Mouse (Mus musculus) liver, adult 2 months (tissue): ENCODE results near the gene Irak2. TPM values are rescaled to one million over a fixed set of nuclear protein-coding genes. Genes with fewer than 3 reads are reported as not detected.
A peak's percentile ranks its signal among the peaks of the same experiment; 100 is the strongest.

ENCODE experiments used
- DNase-seq: peaks from one replicate; pipeline ENCODE4 v3.0.0-alpha.2; 2011; ENCODE audit warnings: low read depth, low spot score; ENCODE audit errors: extremely low read depth
- H3K27ac ChIP-seq: fragments of 200-500 bp; replicated peaks from 2 replicates; pipeline ENCODE4 v1.5.1; 2012; ENCODE audit warnings: low read depth, mild to moderate bottlenecking, control low read depth, inconsistent platforms, low read length; ENCODE audit not compliant: insufficient read depth
- H3K27me3 ChIP-seq: fragments of 200-500 bp; 2 replicates; pipeline ENCODE4 v1.6.1; 2012; ENCODE audit warnings: mild to moderate bottlenecking, moderate library complexity, low read length, inconsistent platforms; ENCODE audit not compliant: control insufficient read depth, insufficient read depth
- H3K36me3 ChIP-seq: fragments of 200-500 bp; 2 replicates; pipeline ENCODE4 v1.6.1; 2012; ENCODE audit warnings: low read length, inconsistent platforms; ENCODE audit not compliant: control insufficient read depth, insufficient read depth
- H3K4me1 ChIP-seq: fragments of 200-500 bp; 2 replicates; pipeline ENCODE4 v1.6.1; 2011; ENCODE audit warnings: low read length; ENCODE audit not compliant: control insufficient read depth, insufficient read depth
- H3K4me3 ChIP-seq: fragments of 200-500 bp; 2 replicates; pipeline ENCODE4 v1.5.1; 2011; ENCODE audit warnings: low read depth, mild to moderate bottlenecking, control low read depth, low read length, moderate library complexity; ENCODE audit not compliant: insufficient read depth
- H3K79me2 ChIP-seq: fragments of 200-500 bp; 2 replicates; pipeline ENCODE4 v1.6.1; 2012; ENCODE audit warnings: inconsistent platforms, mild to moderate bottlenecking, low read length, moderate library complexity; ENCODE audit not compliant: control insufficient read depth, insufficient read depth
- H3K9ac ChIP-seq: fragments of 200-500 bp; 2 replicates; pipeline ENCODE4 v1.6.1; 2012; ENCODE audit warnings: low read depth, mild to moderate bottlenecking, control low read depth, inconsistent platforms, low read length
- CTCF ChIP-seq: fragments of 200-500 bp; IDR thresholded peaks from 2 replicates; pipeline ENCODE4 v1.5.1; 2011; ENCODE audit warnings: low read depth, low read length, control low read depth
- POLR2A ChIP-seq: fragments of 200-500 bp; IDR thresholded peaks from 2 replicates; pipeline ENCODE4 v1.6.1; 2011; ENCODE audit warnings: low read length, control low read depth; ENCODE audit not compliant: insufficient read depth; ENCODE audit errors: extremely low read depth
- WGBS: fragments of 180-500 bp; shearing (Covaris S2); methylation state at CpG from one replicate; pipeline ENCODE4 v1.1.7; 2018; 5-methylcytosine and 5-hydroxymethylcytosine counted together
- polyA plus RNA-seq: library from polyadenylated mRNA; depleted of rRNA; stranded (reverse); fragments of >200 nt; gene quantifications from 2 replicates; pipeline ENCODE4 v1.2.3, GENCODE M21; 2012
- total RNA-seq: library from RNA; depleted of rRNA; stranded (reverse); fragments of >200 nt; gene quantifications from 2 replicates; pipeline ENCODE4 v1.2.3, GENCODE M21; 2014

Irak2 gene
- total and polyA plus RNA-seq, 2 experiments, result 18.2 to 30.8 TPM

DNA sequence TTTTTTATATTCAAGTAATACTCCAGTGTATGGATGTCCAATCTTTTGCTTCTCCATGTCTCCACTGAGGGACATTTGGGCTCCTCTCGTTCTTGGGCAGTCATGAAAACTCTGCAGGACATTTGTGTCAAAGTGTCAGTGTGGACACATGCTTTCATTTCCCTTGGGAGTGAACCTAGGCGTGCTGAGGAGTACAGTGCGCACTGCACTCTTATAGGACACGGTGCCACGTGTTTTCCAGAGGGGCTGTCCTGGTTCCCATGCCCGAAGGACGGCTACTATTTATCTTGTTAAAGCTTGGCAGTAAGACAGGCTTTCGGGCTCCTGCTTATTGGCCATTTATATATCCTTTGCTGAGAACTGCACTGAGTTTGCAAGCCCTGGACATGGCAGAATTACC, 4.3 kb downstream of the Irak2 start:
- 35% methylated on average over 8 of the region's 8 CpGs for WGBS
- no peak overlapping the region for H3K4me3 ChIP-seq
- peak overlapping the region; percentile 52 for H3K27ac ChIP-seq
- TF ChIP-seq CTCF (no peak), POLR2A (no peak)
- no peaks in the 10 kb centered on the region for H3K27me3 ChIP-seq
- H3K9ac ChIP-seq, result no peak overlapping the region
- 0 out of 2 replicates have a peak, but pooled peaks cover 1% of the 10 kb centered on the region for H3K36me3 ChIP-seq
- DNase-seq, result peak; percentile 81
- H3K79me2 ChIP-seq, result peaks cover 46% of the 10 kb centered on the region; the same call in 1 of the 2 replicates
- peaks cover 42% of the 10 kb centered on the region for H3K4me1 ChIP-seq

DNA sequence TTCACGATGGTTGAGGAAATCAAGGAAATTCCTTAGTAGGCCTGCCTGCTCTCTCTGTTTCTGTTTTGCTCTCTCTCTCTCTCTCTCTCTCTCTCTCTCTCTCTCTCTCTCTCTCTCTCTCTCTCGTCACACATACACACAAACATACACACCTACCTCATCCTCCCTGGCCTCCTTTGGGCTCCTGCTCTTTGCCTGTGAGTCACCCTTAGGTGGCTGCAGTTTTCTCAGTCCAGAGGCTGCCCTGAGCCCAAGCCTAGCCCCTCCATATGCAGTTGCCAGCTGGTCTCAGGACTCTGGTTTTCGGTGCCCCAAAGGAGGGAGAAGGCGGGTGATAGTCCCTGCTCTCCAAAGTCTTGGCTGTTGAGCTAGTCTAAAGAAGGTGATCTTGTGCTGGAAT, 4.8 kb downstream of the Irak2 start:
- peak overlapping the region; percentile 9; the same call in 1 of the 2 replicates for H3K9ac ChIP-seq
- peaks cover 46% of the 10 kb centered on the region; the same call in 1 of the 2 replicates for H3K79me2 ChIP-seq
- TF ChIP-seq POLR2A (no peak), CTCF (no peak)
- H3K27me3 ChIP-seq, result no peaks in the 10 kb centered on the region
- H3K27ac ChIP-seq, result peak overlapping the region; percentile 52
- WGBS, result 58% methylated on average over 4 of the region's 4 CpGs
- H3K4me3 ChIP-seq, result no peak overlapping the region
- H3K4me1 ChIP-seq, result peaks cover 42% of the 10 kb centered on the region
- peaks cover 4% of the 10 kb centered on the region; the same call in 1 of the 2 replicates for H3K36me3 ChIP-seq
- DNase-seq, result no peak

DNA sequence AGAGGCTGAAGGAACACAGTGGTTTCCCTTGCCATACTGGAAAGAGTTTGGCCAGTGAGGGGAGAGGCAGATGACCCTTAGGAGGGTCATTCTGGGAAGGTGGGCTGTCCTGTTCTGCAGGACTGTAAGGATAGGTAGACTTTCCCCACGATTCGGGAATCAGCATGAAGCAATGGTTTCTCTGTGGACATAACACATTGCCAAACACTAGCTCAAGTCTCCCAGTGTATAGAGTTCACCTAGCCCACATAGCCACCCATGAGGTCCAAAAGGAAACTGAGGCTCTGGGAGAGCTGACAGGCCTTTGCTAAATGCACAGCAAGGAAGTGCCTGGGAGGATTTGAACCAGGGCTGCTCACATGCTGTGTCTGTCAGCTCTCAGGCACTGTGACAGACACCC, 5.7 kb downstream of the Irak2 start:
- Histone ChIP-seq H3K79me2 (peaks cover 46% of the 10 kb centered on the region; the same call in 1 of the 2 replicates), H3K27ac (peak overlapping the region; percentile 45), H3K27me3 (no peaks in the 10 kb centered on the region), H3K36me3 (peaks cover 10% of the 10 kb centered on the region; the same call in 1 of the 2 replicates), H3K4me3 (no peak overlapping the region), H3K4me1 (peaks cover 49% of the 10 kb centered on the region), H3K9ac (no peak overlapping the region)
- TF ChIP-seq POLR2A (no peak), CTCF (no peak)
- DNase-seq, result peak; percentile 51
- 14% methylated on average over 2 of the region's 2 CpGs for WGBS

DNA sequence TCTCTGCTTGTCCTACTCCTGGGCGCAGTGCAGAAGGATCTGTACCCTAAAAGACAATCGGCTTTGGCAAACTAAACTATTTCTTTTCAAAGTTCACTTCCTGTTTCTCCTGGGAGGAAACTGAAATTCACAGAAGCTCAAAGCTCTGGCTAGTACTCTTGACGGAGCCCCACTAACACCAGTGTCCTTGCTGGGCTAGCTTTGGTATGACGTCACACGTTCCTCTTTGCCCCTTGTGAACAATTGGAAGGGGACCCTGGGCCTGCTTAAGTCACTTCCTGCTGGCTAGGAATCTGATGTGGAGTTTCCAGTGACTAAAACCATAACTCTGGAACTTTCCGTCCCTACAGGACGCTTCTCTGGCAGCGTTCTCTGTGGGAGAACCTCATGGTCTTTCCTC, 6.5 kb downstream of the Irak2 start:
- WGBS, result 35% methylated on average over 8 of the region's 8 CpGs
- Histone ChIP-seq H3K36me3 (peaks cover 10% of the 10 kb centered on the region; the same call in 1 of the 2 replicates), H3K9ac (no peak overlapping the region; the same call in 1 of the 2 replicates), H3K4me1 (peaks cover 48% of the 10 kb centered on the region), H3K4me3 (no peak overlapping the region), H3K27me3 (no peaks in the 10 kb centered on the region), H3K27ac (peak overlapping the region; percentile 45), H3K79me2 (peaks cover 41% of the 10 kb centered on the region; the same call in 1 of the 2 replicates)
- no peak for TF ChIP-seq CTCF
- no peak for TF ChIP-seq POLR2A
- peak; percentile 65 for DNase-seq

DNA sequence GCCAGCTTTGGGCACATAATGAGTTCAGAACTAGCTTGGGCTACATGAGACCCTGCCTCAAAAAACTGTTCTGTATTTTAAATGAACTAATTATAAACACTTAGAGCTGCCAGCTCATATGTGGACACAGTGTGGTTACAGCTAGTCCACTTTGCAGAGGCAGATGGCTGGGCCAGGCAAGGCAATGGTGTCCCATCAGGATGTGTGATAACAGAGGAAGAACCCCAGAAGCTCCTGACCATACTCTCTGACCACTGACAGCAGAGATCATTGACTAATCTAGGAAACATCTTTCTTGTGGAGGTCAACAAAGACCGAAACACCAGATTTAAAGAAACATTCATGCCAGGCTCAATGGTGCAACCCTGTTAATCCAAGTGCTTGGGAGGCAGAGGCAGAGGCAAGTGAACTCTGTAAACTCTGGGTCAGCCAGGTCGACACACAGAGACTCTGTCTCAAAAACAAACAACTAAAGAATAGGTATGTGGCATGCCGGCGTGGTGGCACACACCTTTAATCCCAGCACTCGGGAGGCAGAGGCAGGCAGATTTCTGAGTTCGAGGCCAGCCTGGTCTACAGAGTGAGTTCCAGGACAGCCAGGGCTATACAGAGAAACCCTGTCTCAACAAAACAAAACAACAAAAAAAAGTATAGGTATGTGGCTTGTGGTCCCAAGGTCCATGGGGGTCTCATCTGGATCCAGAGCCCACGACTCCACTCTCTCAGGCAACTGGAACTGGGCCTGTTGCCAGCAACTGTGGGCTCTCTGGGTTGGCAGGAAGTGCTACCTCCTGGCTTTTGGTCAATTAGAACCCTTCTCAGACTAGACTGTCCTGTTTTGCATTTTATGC, 11.3 kb downstream of the Irak2 start:
- no peak overlapping the region for H3K4me3 ChIP-seq
- H3K4me1 ChIP-seq, result peaks cover 31% of the 10 kb centered on the region
- H3K36me3 ChIP-seq, result peaks cover 12% of the 10 kb centered on the region; the same call in 1 of the 2 replicates
- peak overlapping the region; percentile 69 for H3K27ac ChIP-seq
- H3K9ac ChIP-seq, result no peak overlapping the region
- peaks cover 37% of the 10 kb centered on the region; the same call in 1 of the 2 replicates for H3K79me2 ChIP-seq
- WGBS, result 29% methylated on average over 7 of the region's 7 CpGs
- peak; percentile 94 for DNase-seq
- H3K27me3 ChIP-seq, result no peaks in the 10 kb centered on the region
- TF ChIP-seq CTCF (no peak), POLR2A (no peak)

DNA sequence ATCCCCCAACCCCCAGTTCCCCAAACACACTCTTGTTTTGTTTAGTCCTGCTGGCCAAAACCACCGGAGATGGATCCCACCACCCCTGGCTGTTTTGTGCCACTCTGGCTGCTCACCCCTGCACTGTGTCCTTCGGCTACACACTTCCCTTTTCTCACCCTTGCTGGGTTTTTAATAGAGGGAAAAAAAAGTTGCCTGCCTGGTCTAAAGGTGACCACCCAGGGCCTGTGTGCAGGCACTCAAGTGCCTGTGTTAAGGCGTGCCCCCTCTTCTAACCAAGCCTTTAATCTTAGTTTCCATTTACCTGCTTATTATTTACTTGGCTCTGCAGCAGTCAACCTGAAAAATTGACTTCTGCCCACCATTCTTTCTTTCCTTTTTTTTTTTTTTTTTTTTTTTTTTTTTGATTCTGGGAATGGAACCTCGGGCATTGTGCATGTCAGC, 12.0 kb downstream of the Irak2 start:
- H3K27ac ChIP-seq, result peak overlapping the region; percentile 68
- H3K79me2 ChIP-seq, result peaks cover 39% of the 10 kb centered on the region; the same call in 1 of the 2 replicates
- no peak for TF ChIP-seq POLR2A
- no peak for TF ChIP-seq CTCF
- peaks cover 12% of the 10 kb centered on the region; the same call in 1 of the 2 replicates for H3K36me3 ChIP-seq
- DNase-seq, result no peak
- H3K27me3 ChIP-seq, result no peaks in the 10 kb centered on the region
- 76% methylated on average over 4 of the region's 4 CpGs for WGBS
- H3K9ac ChIP-seq, result no peak overlapping the region
- H3K4me3 ChIP-seq, result no peak overlapping the region
- H3K4me1 ChIP-seq, result peaks cover 30% of the 10 kb centered on the region
